Mouse (Mus musculus) thymus, adult 2 months (tissue): ENCODE data around the gene Fpr-rs6. TPM values are rescaled to one million over a fixed set of nuclear protein-coding genes. Genes with fewer than 3 reads are reported as not detected.

Experiments used
- DNase-seq: peaks from one replicate; pipeline ENCODE4 v3.0.0; 2021
- H3K27ac ChIP-seq: fragments of 200-500 bp; 2 replicates; pipeline ENCODE4 v1.5.1; 2012; ENCODE audit warnings: low read length, control low read depth; ENCODE audit not compliant: control insufficient read depth, insufficient read depth
- H3K27me3 ChIP-seq: fragments of 200-500 bp; 2 replicates; pipeline ENCODE4 v1.6.1; 2012; ENCODE audit warnings: mild to moderate bottlenecking, low read length, moderate library complexity, mixed read lengths; ENCODE audit not compliant: control insufficient read depth, insufficient read depth
- H3K36me3 ChIP-seq: fragments of 200-500 bp; 2 replicates; pipeline ENCODE4 v1.6.1; 2012; ENCODE audit warnings: mild to moderate bottlenecking, low read length, moderate library complexity; ENCODE audit not compliant: control insufficient read depth, insufficient read depth
- H3K4me1 ChIP-seq: fragments of 200-500 bp; replicated peaks from 2 replicates; pipeline ENCODE4 v1.6.1; 2012; ENCODE audit warnings: low read length; ENCODE audit not compliant: control insufficient read depth, insufficient read depth
- H3K4me3 ChIP-seq: fragments of 200-500 bp; 2 replicates; pipeline ENCODE4 v1.5.1; 2012; ENCODE audit warnings: mild to moderate bottlenecking, low read length, control low read depth, moderate library complexity; ENCODE audit not compliant: control insufficient read depth, insufficient read depth
- CTCF ChIP-seq: fragments of 200-500 bp; IDR thresholded peaks from 2 replicates; pipeline ENCODE4 v1.5.1; 2012; ENCODE audit warnings: mild to moderate bottlenecking, control low read depth, low read length, moderate library complexity, borderline replicate concordance; ENCODE audit not compliant: control insufficient read depth, poor library complexity, insufficient read depth; ENCODE audit errors: extremely low read depth
- POLR2A ChIP-seq: fragments of 200-500 bp; IDR thresholded peaks from 2 replicates; pipeline ENCODE4 v1.6.1; 2012; ENCODE audit warnings: mild to moderate bottlenecking, low read length, control low read depth, moderate library complexity; ENCODE audit not compliant: control insufficient read depth, poor library complexity, insufficient read depth; ENCODE audit errors: extremely low read depth
- polyA plus RNA-seq: library from polyadenylated mRNA; depleted of rRNA; stranded (reverse); fragments of >200 nt; gene quantifications from 2 replicates; pipeline ENCODE4 v1.2.3, GENCODE M21; 2012; rRNA removed

Gene Fpr-rs6
- polyA plus RNA-seq = not detected in 2 replicates

DNA sequence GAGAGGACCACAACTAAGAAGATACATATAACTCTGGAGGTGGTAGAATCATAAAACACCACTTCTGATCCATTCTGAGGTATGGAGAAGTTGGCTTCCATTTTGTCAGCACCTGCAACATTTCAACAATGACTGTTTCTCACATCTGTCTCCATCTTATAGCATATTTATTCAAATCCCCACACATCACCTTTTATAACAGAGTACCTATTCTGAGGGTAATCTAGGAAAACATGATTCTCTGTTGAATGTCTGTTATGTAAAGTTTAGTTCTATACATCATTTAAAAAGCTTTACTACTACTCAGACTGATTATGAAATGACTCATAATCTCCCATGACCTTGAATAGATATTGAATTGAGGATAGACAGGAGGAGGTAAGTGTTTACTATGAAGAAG is at the start of gene Fpr-rs6:
TSS of gene Fpr-rs6 (minus strand) at position 101 of the 400 bp plus-strand sequence.
- TF ChIP-seq POLR2A (no peak), CTCF (no peak)
- Histone ChIP-seq H3K36me3 (no peaks in the 10 kb centered on the region), H3K27ac (no peak within 1 kb of the TSS), H3K4me1 (no peaks in the 10 kb centered on the region), H3K4me3 (no peak within 1 kb of the TSS), H3K27me3 (no peaks in the 10 kb centered on the region)
- DNase-seq = no peak

Other genes with a start within 250 kb of the Fpr-rs6 start
- not detected in 2 replicates for gene Vmn2r104, start 134.8 kb downstream of the Fpr-rs6 start, polyA plus RNA-seq
- gene Fpr-rs7, start 68.9 kb downstream of the Fpr-rs6 start, polyA plus RNA-seq = not detected in 2 replicates
- gene Vmn2r105, start 52.0 kb upstream of the Fpr-rs6 start, polyA plus RNA-seq = not detected in 2 replicates
- not detected in 2 replicates for gene Vmn2r106, start 102.5 kb upstream of the Fpr-rs6 start, polyA plus RNA-seq
- not detected in 2 replicates for gene Vmn2r107, start 162.1 kb upstream of the Fpr-rs6 start, polyA plus RNA-seq
- gene Vmn1r224, start 231.0 kb upstream of the Fpr-rs6 start, polyA plus RNA-seq = not detected in 2 replicates